Mouse (Mus musculus): Measurements from ENCODE around the gene Sftpd.

Sftpd gene

DNA sequence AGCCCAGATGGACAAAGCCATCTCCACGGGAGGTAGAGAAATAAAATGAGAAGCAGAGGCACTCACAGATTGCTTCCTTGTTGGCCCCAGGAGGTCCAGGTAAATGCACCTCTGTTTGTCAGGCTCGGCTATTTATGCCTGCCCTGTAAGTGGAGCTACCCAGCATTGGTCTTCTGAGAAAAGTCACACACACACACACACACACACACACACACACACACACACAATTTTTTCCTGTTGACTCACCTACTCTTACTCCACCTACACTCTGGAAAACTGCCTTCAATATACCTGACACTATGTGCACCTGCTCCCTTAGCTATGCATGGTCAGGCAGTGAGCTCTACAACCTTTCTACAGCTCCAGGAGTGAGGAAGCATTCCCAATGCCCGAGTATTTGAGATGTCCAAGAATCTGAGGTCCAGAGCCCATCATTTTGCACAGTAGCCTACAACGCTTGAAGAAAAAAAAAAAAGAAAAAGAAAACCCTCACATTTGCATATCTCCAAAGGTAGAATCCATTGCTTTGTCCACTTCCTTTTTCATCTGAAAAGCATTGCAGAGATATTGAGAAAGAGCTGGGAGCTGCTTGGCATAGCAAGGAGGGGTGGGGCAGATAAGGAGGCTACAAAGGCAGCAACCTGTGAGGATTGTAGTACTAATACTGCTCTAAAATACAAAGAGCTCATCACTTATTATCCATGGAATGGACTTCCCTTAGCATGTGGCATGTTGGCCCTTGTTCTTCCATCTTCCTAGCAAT lies at the start of gene Sftpd:
TSS of gene Sftpd (minus strand) at position 91 of the 763 bp plus-strand sequence.
- no peak for DNase-seq (ENCODE audit: low spot score in 2 of 2)

DNA sequence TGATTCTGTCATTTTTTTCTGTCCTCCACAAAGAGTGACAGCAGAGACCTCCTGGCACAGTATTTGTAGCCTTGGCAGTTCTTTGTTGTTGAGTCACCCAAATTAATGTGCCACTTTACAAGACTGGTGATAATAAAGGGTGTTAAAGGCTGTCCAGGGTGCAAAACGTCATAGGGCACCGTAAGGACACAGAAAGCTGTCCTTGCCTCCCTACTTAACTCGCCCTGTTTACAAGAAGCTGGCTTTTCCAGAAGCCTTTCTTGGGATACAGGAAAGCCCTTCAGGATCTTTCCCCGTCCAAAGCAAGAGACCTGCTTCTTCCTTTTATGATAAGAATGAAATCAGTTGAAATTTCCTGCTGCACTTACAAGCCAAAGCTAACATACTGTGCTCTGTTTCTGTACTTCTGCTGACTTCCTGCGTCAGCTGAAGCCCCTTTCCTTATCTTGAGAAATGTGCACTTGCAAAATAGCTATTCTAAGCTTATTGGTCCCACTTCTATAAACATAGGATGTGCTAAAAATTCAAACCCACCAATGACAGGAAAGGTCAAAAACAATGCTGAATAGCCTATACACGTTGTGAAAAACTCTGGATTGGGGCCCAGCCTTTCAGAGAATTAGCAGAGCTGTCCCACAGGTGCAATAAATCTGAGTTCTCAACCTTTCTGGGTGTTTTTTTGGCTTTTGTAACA lies 13.2 kb upstream of the Sftpd start:
- DNase-seq (ENCODE audit: low spot score in 2 of 2) = no peak

DNA sequence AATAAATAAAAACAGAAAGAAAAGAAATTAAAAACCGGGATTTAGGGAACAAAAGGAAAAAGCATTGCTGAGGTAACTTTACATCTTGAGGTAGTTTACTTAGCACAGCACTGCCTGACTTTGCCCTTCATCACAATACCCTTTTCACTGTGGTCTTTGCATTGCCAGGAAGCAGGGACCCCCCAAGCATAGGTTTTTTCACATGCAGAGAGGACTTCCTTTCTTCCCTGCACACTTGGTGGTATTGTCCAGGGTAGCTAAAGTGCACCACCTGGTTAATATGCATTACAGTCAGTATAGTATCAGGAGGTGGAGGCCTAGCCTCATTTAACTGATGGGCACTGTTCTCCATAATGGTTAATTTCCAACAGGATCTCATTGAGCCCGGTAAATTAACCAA lies 4.5 kb upstream of the Sftpd start:
- no peak for DNase-seq (ENCODE audit: low spot score in 2 of 2)

- DNase-seq (ENCODE audit: low spot score in 2 of 2) = no peak
Measured at GRCm38 (mm10) chr14:41174802-41175201, 10.1 kb downstream of the Sftpd start.

DNA sequence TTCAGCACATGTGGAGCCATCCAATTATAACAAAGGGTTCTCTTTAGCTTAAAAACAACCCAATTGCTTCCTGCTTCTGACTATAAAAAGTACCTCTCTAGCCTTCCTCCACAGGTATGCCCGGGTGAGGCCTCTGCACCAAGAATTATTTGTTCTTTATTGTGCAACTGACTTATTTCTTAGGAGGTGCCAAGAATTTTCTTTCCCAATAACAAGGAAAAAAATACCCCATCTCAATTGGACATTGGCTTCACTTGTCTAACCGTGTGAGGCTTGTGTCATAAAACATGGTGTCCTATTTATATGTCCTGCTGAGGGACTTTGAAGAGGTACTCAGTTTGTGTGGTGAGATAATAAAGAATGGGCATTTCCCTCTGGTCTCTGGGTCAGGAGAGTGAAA lies 14.4 kb downstream of the Sftpd start:
- DNase-seq (ENCODE audit: low spot score in 2 of 2) = no peak

DNA sequence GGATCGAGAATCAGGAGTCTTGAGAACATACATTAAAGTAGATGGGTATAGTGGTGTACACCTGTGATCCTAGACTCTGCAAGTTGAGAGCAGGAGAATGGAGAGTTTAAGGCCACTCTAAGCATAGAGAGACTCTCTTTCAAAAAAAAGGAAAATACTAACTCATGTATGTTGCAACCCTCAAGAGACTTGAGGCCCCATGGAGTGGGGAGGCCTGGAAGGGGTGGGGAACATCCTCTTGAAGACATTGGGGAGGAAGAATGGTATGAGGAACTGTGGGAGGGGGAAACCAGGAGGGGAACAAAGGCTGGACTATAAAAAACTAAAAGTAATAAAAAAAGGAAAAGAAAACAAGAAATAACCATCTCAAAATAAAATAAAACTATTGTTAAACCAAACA lies 16.4 kb downstream of the Sftpd start:
- no peak for DNase-seq (ENCODE audit: low spot score in 2 of 2)

GRCm38 (mm10) chr14:41167278-41167677 lies 17.7 kb downstream of the Sftpd start:
- DNase-seq (ENCODE audit: low spot score in 2 of 2) = no peak

DNA sequence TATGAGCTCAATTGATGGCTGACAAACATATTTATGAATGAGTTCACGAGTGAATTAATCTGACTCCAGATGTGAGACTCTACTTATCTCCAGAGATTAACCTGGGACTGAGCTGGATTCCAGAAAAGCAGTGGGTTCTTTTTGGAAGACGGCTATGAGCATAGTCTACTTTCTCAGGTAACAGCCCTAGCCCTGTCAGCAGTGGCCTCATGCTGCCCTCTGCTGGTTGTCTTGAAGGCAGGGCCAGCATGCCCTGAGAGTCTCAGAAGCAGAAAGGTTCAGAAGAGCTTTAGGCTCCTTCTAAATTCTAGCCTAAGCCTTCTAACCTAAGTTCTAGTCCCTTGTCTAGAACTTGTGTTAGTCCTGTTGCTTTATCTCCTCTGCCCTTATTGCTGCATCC lies 22.3 kb downstream of the Sftpd start:
- DNase-seq (ENCODE audit: low spot score in 2 of 2) = peak; percentile 24 to 30

GRCm38 (mm10) chr14:41160743-41161142 lies 24.2 kb downstream of the Sftpd start:
- no peak for DNase-seq (ENCODE audit: low spot score in 2 of 2)

GRCm38 (mm10) chr14:41160076-41160475 lies 24.9 kb downstream of the Sftpd start:
- DNase-seq (ENCODE audit: low spot score in 2 of 2) = no peak

- no peak for DNase-seq (ENCODE audit: low spot score in 2 of 2)
Measured at GRCm38 (mm10) chr14:41151220-41151898, 33.6 kb downstream of the Sftpd start, which contains the start of gene Mbl1. Gene Mbl1 (plus strand): TSS chr14:41151458.

DNA sequence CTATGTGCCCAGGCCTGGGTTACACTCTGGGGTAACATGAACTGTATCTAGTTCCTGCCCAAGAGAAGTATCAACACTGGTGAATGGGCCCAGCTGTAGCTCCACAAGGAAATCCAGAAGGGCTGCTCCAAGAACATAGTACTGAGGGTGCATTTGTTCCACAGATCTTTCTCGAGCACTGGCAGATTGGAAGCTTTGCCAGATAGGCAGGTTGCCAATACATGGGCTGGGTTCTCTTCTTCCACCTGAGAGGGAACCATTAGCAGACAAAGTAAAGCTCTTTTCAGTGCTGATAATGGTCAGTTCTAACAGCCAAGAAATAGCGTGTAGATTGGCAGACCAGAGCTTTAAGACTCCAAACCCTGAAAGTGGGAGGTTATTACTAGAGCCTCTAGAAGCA lies 37.6 kb downstream of the Sftpd start:
- no peak for DNase-seq (ENCODE audit: low spot score in 2 of 2)

DNA sequence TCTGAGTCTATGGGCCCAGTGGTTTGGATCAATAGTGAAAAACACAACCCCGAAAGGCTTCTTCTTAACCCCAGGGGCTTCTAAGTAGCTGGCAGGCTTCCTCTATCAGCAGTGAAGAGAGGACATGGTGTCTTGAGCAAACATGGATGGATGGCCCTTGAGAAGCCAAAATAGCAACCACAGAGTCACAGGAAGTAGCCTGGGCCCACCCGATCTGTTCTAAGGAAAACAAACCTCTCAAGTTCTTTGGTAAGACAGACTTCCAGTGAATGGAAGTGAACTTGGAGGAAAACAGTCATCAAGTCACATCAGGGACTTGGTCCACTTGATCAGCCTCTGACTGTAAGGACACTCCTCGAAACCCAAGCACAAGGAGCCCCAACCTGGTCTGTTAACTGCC lies 38.0 kb downstream of the Sftpd start:
- no peak for DNase-seq (ENCODE audit: low spot score in 2 of 2)

DNA sequence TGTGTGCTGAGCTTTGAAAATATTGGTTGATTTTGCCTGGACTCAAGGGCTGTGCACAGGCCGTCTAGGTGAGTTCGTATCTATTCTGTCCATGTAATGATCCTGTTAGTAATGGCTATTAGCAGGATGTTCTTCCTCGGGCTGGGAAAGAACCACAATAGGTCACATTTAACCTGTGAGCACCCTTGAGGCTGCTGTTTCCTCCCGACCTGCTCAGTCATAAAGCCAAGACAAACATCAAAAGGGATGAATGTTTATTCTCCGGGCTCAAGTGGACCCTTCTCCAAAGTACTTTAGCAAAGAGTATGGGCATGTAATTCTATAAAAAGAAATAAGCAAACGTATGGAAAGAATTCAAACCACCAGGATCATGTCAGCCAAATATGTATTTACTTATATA lies 38.9 kb downstream of the Sftpd start:
- no peak for DNase-seq (ENCODE audit: low spot score in 2 of 2)

DNA sequence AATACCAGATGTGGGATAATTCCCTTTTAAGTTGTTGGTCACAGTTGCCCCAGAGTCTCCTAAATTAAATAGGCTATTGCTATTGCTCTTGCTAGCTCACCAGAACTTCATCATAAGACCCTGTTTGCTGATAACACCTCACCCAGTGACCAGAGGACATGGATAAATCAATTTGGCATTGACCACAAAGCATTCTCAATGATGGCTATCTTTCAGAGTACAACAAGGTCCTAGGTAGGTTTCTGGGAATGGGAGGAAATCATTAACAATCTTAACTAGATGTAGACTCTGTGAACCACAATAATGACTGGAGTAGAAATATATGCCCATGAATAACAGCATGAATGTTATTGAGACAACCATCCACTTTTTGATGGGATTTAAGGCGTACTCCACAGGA lies 44.3 kb downstream of the Sftpd start:
- DNase-seq (ENCODE audit: low spot score in 2 of 2) = no peak

GRCm38 (mm10) chr14:41137006-41137405 lies 47.9 kb downstream of the Sftpd start:
- DNase-seq (ENCODE audit: low spot score in 2 of 2) = no peak

DNA sequence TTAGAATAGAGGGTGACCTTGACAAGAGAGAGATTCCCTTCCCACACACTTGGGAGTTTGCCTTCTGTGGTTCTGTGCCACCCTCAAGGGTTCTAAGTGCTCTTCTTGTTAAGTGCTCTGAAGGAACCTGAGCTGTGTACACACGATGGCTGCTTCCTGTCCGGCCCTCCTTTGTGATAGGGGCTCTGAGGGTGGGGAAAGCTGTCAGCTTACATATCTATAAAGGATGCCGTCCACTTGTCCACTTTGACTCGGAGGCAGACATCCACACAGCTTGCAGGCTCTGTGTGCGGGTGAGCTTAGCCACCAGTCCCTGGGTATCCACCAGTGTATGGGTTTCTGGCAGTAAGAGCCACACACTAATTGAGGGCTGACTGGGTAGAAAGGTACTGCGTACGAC lies 53.4 kb downstream of the Sftpd start, which contains the start of gene Sftpa1:
TSS of gene Sftpa1 (plus strand) at position 243 of the 400 bp plus-strand sequence.
- no peak for DNase-seq (ENCODE audit: low spot score in 2 of 2)

DNA sequence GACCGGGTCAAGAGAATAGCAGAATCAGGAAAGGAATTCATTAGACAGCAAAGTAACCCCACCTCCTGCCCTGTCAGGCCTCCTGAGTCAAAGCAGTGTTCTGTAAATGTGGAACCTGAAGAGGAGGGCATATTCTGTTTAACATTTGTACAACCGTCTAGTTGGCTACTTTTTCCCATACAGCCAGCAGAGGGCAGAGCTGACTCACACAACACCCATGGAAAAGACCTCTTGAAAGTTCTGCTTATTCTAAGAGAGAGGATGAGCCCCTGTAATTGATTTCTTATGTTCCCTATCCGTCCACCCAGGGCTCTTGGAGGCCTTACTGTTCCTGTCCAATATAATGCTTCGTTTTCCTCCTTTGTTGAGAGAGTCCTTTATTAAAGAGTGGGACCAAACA lies 57.0 kb downstream of the Sftpd start:
- peak in 1 of 2 experiments; percentile 42 for DNase-seq (ENCODE audit: low spot score in 2 of 2)

DNA sequence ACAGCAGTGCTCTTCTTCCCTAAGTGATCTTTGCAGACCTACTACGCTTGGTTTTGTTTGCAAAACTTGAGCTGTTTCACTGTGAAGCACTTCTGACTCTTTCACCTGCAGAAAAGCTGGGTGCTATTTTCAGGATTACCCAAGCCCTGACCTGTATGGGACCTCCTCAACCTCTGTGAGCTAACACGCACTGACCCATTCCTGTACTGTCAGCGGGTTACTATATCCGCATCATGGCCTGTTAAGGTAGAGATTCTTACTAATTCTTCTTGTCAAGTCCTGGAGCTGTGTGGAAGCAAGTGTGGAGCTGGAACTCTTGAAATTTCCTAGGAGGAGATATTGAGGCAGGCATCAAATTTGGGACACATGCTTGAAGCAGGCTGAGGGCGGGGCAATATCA lies 60.3 kb downstream of the Sftpd start:
- DNase-seq (ENCODE audit: low spot score in 2 of 2) = no peak

All from frontal cortex, postnatal 36 days (tissue).